ENCODE assay signal across 14 mouse cellular contexts in the genomic region with DNA sequence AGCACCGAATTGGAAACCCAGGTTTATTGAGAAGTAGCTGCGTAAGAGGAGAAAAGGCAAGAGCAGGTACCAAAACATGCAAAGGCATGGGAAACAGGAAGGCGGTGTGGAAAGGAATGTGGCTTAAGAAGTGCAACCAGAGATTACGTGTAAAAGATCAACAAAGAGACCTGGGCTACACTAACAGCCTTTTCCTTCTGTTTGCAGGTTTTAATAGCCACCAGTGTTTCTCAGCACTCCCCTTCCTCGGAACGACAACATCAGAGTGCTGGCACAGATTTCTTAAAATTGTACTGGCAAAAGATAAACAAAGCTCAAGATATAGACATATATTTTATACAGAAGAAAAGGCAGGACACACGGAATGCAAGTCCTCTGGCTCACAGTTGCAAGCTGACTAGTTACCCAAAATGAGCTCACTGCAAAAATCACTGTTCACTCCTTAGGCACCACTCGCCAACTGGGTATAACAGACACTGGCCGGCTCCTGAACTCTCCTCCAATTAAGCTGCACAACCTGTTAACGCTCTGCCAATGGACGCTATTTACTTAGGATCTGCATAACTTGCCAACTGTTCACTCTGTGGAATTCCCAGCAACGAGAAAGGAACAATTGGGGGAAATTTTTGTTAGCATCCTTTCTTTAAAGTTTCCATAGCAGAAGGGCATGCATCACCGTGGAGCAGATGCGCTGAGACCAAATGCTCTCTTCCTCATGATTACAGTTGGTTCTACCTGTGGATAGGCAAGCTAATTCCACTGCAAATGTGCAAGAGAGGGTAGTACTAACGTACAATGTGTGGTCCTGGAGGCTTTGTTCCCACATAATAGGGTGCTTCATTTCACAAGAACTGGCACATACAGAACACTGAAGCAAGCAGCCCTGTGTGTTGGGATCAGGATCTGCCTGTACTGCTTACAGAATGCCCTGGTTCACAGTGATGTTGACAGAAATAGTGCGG.
DNase-seq lines count a peak whose midpoint lies in the region; ATAC-seq and TF ChIP-seq lines count a peak whose summit lies in the region.
"Had no signal": no experiment of that assay in that cellular context is flagged by ENCODE, and none has a peak within 500 bp of the region (broad histone marks: within the 10 kb centered on the region; RNA-seq: fewer than 3 reads in every experiment).

No protein-coding gene starts in this region.

- H3K9me3 ChIP-seq in heart, embryonic 13.5 days, result no peaks in the 10 kb centered on the region
- H3K9me3 ChIP-seq in lung, embryonic 14.5 days (ENCODE audit: low read depth, low read length), result no peaks in the 10 kb centered on the region
- H3K9me3 ChIP-seq in heart, embryonic 12.5 days (replicated peaks), result no peaks in the 10 kb centered on the region
- H3K9me3 ChIP-seq: liver, embryonic 15.5 days; stomach, embryonic 15.5 days had no signal

- no peak for TF ChIP-seq CTCF in lung, embryonic 14.5 days (IDR thresholded peaks at IDR 0.05; ENCODE audit: low read depth)
- TF ChIP-seq CTCF in lung, adult 2 months (IDR thresholded peaks at IDR 0.05; ENCODE audit: insufficient read depth, low read length), result no peak
- TF ChIP-seq CTCF in brain, embryonic 14.5 days (IDR thresholded peaks at IDR 0.05; ENCODE audit: borderline replicate concordance, extremely low read depth, insufficient read depth, insufficient read length), result no peak

- no peak for TF ChIP-seq POLR2A in lung, adult 2 months (IDR thresholded peaks at IDR 0.05; ENCODE audit: borderline replicate concordance, extremely low read depth, low read depth, low read length)
- TF ChIP-seq POLR2A in brain, embryonic 14.5 days (IDR thresholded peaks at IDR 0.05; ENCODE audit: borderline replicate concordance, extremely low read depth, insufficient read depth, insufficient read length, poor library complexity, severe bottlenecking), result no peak

- H3K4me3 ChIP-seq in heart, embryonic 13.5 days, result no peak overlapping the region
- H3K4me3 ChIP-seq in lung, embryonic 14.5 days (ENCODE audit: low read depth, low read length), result no peak overlapping the region
- no peak overlapping the region for H3K4me3 ChIP-seq in lung, adult 2 months (replicated peaks; ENCODE audit: extremely low read depth, low read depth, low read length)
- no peak overlapping the region for H3K4me3 ChIP-seq in heart, embryonic 12.5 days
- H3K4me3 ChIP-seq: liver, embryonic 15.5 days; stomach, embryonic 15.5 days had no signal

- DNase-seq in heart, postnatal 14 days, result no peak
- peak; percentile 28 for DNase-seq in lung, embryonic 14.5 days
- no peak for DNase-seq in lung, adult 2 months
- DNase-seq in brain, embryonic 14.5 days (ENCODE audit: low read depth), result peak; percentile 88
- peak; percentile 17 to 18 for DNase-seq in layer of hippocampus, postnatal 14 days (ENCODE audit: low spot score in 2 of 2)
- DNase-seq: cerebellum, adult 11-12 months; right cerebral cortex, postnatal 4 days; thymus, postnatal 4 days had no signal

- intact Hi-C loops in heart, postnatal 14 days (cut with DNase I), result no loop called here

- ATAC-seq in heart, embryonic 13.5 days (ENCODE audit: extremely low read depth, insufficient number of reproducible peaks, low FRiP score, low TSS enrichment), result no peak
- peak; percentile 21; the same call in 1 of the 2 replicates for ATAC-seq in lung, embryonic 14.5 days (ENCODE audit: insufficient read depth)
- no peak for ATAC-seq in inflammation-experienced regulatory T-cells, adult 6 months
- ATAC-seq in heart, embryonic 12.5 days (ENCODE audit: insufficient number of reproducible peaks, low FRiP score), result no peak

- no peak overlapping the region for H3K27ac ChIP-seq in heart, embryonic 13.5 days (replicated peaks)
- H3K27ac ChIP-seq in lung, embryonic 14.5 days (ENCODE audit: low read depth), result no peak overlapping the region
- no peak overlapping the region for H3K27ac ChIP-seq in heart, embryonic 12.5 days (ENCODE audit: poor library complexity, severe bottlenecking)
- H3K27ac ChIP-seq: kidney, postnatal 0 days; liver, embryonic 15.5 days; stomach, embryonic 15.5 days had no signal

- H3K9ac ChIP-seq in heart, embryonic 13.5 days, result no peak overlapping the region
- no peak overlapping the region for H3K9ac ChIP-seq in lung, embryonic 14.5 days
- no peak overlapping the region for H3K9ac ChIP-seq in heart, embryonic 12.5 days
- H3K9ac ChIP-seq: liver, embryonic 15.5 days; stomach, embryonic 15.5 days had no signal

- H3K4me1 ChIP-seq in heart, embryonic 13.5 days, result peaks cover 10% of the 10 kb centered on the region
- H3K4me1 ChIP-seq in lung, embryonic 14.5 days (ENCODE audit: insufficient read depth), result peaks cover 5% of the 10 kb centered on the region; the same call in 1 of the 2 replicates
- H3K4me1 ChIP-seq in lung, adult 2 months (ENCODE audit: control insufficient read depth, insufficient read depth, low read length), result no peaks in the 10 kb centered on the region
- no peaks in the 10 kb centered on the region for H3K4me1 ChIP-seq in heart, embryonic 12.5 days (replicated peaks)
- H3K4me1 ChIP-seq: liver, embryonic 15.5 days; stomach, embryonic 15.5 days had no signal

- H3K27me3 ChIP-seq in heart, embryonic 13.5 days (replicated peaks), result no peaks in the 10 kb centered on the region
- H3K27me3 ChIP-seq in lung, embryonic 14.5 days (ENCODE audit: insufficient read depth, low read length), result no peaks in the 10 kb centered on the region
- H3K27me3 ChIP-seq in heart, embryonic 12.5 days (replicated peaks), result no peaks in the 10 kb centered on the region
- H3K27me3 ChIP-seq: liver, embryonic 15.5 days; stomach, embryonic 15.5 days had no signal

- H3K36me3 ChIP-seq in heart, embryonic 13.5 days, result no peaks in the 10 kb centered on the region
- H3K36me3 ChIP-seq in lung, embryonic 14.5 days (ENCODE audit: insufficient read depth), result no peaks in the 10 kb centered on the region
- no peaks in the 10 kb centered on the region for H3K36me3 ChIP-seq in heart, embryonic 12.5 days
- H3K36me3 ChIP-seq: liver, embryonic 15.5 days; stomach, embryonic 15.5 days had no signal

- 45% methylated on average over 16 of the region's 16 CpGs for WGBS in heart, embryonic 13.5 days
- 48% methylated on average over 16 of the region's 16 CpGs for WGBS in lung, embryonic 14.5 days
- WGBS in lung, adult 2 months, result 41% methylated on average over 16 of the region's 16 CpGs
- 46% methylated on average over 16 of the region's 16 CpGs for WGBS in heart, embryonic 12.5 days

- H3K4me2 ChIP-seq in heart, embryonic 13.5 days, result peak overlapping the region; percentile 20
- peak overlapping the region; percentile 30; the same call in 1 of the 2 replicates for H3K4me2 ChIP-seq in lung, embryonic 14.5 days
- no peak overlapping the region for H3K4me2 ChIP-seq in heart, embryonic 12.5 days
- H3K4me2 ChIP-seq: liver, embryonic 15.5 days; stomach, embryonic 15.5 days had no signal

Comparison
In these comparisons a context has a peak if more than half of its experiments do, and no peak if none do; other contexts are left out.
1. DNase-seq: peak in lung, embryonic 14.5 days (single experiment), brain, embryonic 14.5 days (single experiment) and layer of hippocampus, postnatal 14 days (2 of 2); none in heart, postnatal 14 days (0 of 2) and lung, adult 2 months (single experiment).